Comparison of ENCODE assay signal across 19 mouse cellular contexts in genomic region chr7:112144646-112145179, GRCm38 (mm10). TPM values are rescaled to one million over a fixed set of nuclear protein-coding genes. Genes with fewer than 3 reads are reported as not detected.
A peak's percentile ranks its signal among the peaks of the same experiment; 100 is the strongest.
DNase-seq lines count a peak whose midpoint lies in the region; ATAC-seq lines count a peak whose summit lies in the region.
"Had no signal": no experiment of that assay in that cellular context is flagged by ENCODE, and none has a peak within 500 bp of the region (broad histone marks: within the 10 kb centered on the region; RNA-seq: fewer than 3 reads in every experiment).

No protein-coding gene starts in this region.

- no peak overlapping the region for H3K4me2 ChIP-seq in forebrain, embryonic 12.5 days
- no peak overlapping the region for H3K4me2 ChIP-seq in forebrain, embryonic 13.5 days
- H3K4me2 ChIP-seq in hindbrain, embryonic 12.5 days (replicated peaks) = no peak overlapping the region
- H3K4me2 ChIP-seq in hindbrain, embryonic 11.5 days (replicated peaks; ENCODE audit: low read depth, low read length) = no peak overlapping the region
- no peak overlapping the region for H3K4me2 ChIP-seq in limb, embryonic 12.5 days
- H3K4me2 ChIP-seq: heart, embryonic 15.5 days; midbrain, embryonic 11.5 days had no signal

- H3K4me1 ChIP-seq in forebrain, embryonic 12.5 days = peaks cover 24% of the 10 kb centered on the region
- H3K4me1 ChIP-seq in forebrain, embryonic 13.5 days = peaks cover 28% of the 10 kb centered on the region
- peaks cover 22% of the 10 kb centered on the region for H3K4me1 ChIP-seq in hindbrain, embryonic 12.5 days
- 0 out of 2 replicates have a peak, but pooled peaks cover 5% of the 10 kb centered on the region for H3K4me1 ChIP-seq in hindbrain, embryonic 11.5 days (replicated peaks; ENCODE audit: control insufficient read depth, insufficient read depth, low read length)
- peaks cover 30% of the 10 kb centered on the region for H3K4me1 ChIP-seq in limb, embryonic 12.5 days (replicated peaks)

- no peak for ATAC-seq in forebrain, embryonic 12.5 days (ENCODE audit: low FRiP score)
- ATAC-seq in forebrain, embryonic 13.5 days = no peak
- no peak for ATAC-seq in hindbrain, embryonic 12.5 days (ENCODE audit: low FRiP score)
- no peak for ATAC-seq in hindbrain, embryonic 11.5 days (ENCODE audit: low FRiP score)
- peak; percentile 58; the same call in 1 of the 2 replicates for ATAC-seq in limb, embryonic 12.5 days (ENCODE audit: insufficient number of reproducible peaks, insufficient read depth, low FRiP score, low TSS enrichment, low read depth)
- ATAC-seq: liver, postnatal 0 days had no signal

- H3K9me3 ChIP-seq in forebrain, embryonic 12.5 days = no peaks in the 10 kb centered on the region
- no peaks in the 10 kb centered on the region for H3K9me3 ChIP-seq in forebrain, embryonic 13.5 days (replicated peaks)
- H3K9me3 ChIP-seq in hindbrain, embryonic 12.5 days (replicated peaks) = no peaks in the 10 kb centered on the region
- no peaks in the 10 kb centered on the region for H3K9me3 ChIP-seq in hindbrain, embryonic 11.5 days (ENCODE audit: control insufficient read depth, low read length)
- H3K9me3 ChIP-seq in limb, embryonic 12.5 days = no peaks in the 10 kb centered on the region
- H3K9me3 ChIP-seq: heart, embryonic 15.5 days had no signal

- no peak overlapping the region for H3K4me3 ChIP-seq in forebrain, embryonic 12.5 days (replicated peaks)
- no peak overlapping the region for H3K4me3 ChIP-seq in forebrain, embryonic 13.5 days
- no peak overlapping the region for H3K4me3 ChIP-seq in hindbrain, embryonic 12.5 days
- no peak overlapping the region for H3K4me3 ChIP-seq in hindbrain, embryonic 11.5 days (ENCODE audit: low read depth, low read length)
- no peak overlapping the region for H3K4me3 ChIP-seq in limb, embryonic 12.5 days (replicated peaks)
- H3K4me3 ChIP-seq: heart, embryonic 15.5 days had no signal

- no peak for DNase-seq in hindbrain, embryonic 11.5 days (ENCODE audit: low spot score)
- no peak for DNase-seq in lung, postnatal 10 days
- no peak for DNase-seq in spleen, postnatal 4 days (ENCODE audit: low spot score in 2 of 2)
- no peak for DNase-seq in layer of hippocampus, adult 18-20 months (ENCODE audit: low spot score in 2 of 2)
- DNase-seq: cerebellum, adult 11 months; gastrocnemius, postnatal 14 days; kidney, adult 18-20 months; left cerebral cortex, postnatal 4 days; liver, postnatal 0 days; lung, postnatal 36 days; thymus, postnatal 4 days had no signal

- peak overlapping the region; percentile 63; the same call in 1 of the 2 replicates for H3K27ac ChIP-seq in forebrain, embryonic 12.5 days
- no peak overlapping the region for H3K27ac ChIP-seq in forebrain, embryonic 13.5 days
- H3K27ac ChIP-seq in hindbrain, embryonic 12.5 days = peak overlapping the region; percentile 48; the same call in 1 of the 2 replicates
- H3K27ac ChIP-seq in hindbrain, embryonic 11.5 days (ENCODE audit: low read depth, low read length) = no peak overlapping the region
- peak overlapping the region; percentile 86 for H3K27ac ChIP-seq in limb, embryonic 12.5 days
- H3K27ac ChIP-seq: heart, embryonic 15.5 days; hindbrain, postnatal 0 days had no signal

- no peaks in the 10 kb centered on the region for H3K27me3 ChIP-seq in forebrain, embryonic 12.5 days
- no peaks in the 10 kb centered on the region for H3K27me3 ChIP-seq in forebrain, embryonic 13.5 days
- no peaks in the 10 kb centered on the region for H3K27me3 ChIP-seq in hindbrain, embryonic 12.5 days
- H3K27me3 ChIP-seq in hindbrain, embryonic 11.5 days (ENCODE audit: control insufficient read depth, insufficient read depth, low read length) = no peaks in the 10 kb centered on the region
- no peaks in the 10 kb centered on the region for H3K27me3 ChIP-seq in limb, embryonic 12.5 days
- H3K27me3 ChIP-seq: heart, embryonic 15.5 days had no signal

- 35% methylated on average over 11 of the region's 11 CpGs for WGBS in forebrain, embryonic 12.5 days
- WGBS in forebrain, embryonic 13.5 days = 37% methylated on average over 11 of the region's 11 CpGs
- WGBS in hindbrain, embryonic 12.5 days = 55% methylated on average over 11 of the region's 11 CpGs
- WGBS in hindbrain, embryonic 11.5 days = 57% methylated on average over 11 of the region's 11 CpGs
- WGBS in limb, embryonic 12.5 days = 33% methylated on average over 11 of the region's 11 CpGs

- no peak overlapping the region for H3K9ac ChIP-seq in forebrain, embryonic 12.5 days
- H3K9ac ChIP-seq in forebrain, embryonic 13.5 days = no peak overlapping the region
- H3K9ac ChIP-seq in hindbrain, embryonic 12.5 days = no peak overlapping the region
- no peak overlapping the region for H3K9ac ChIP-seq in hindbrain, embryonic 11.5 days (ENCODE audit: low read depth, low read length)
- H3K9ac ChIP-seq in limb, embryonic 12.5 days (replicated peaks) = no peak overlapping the region
- H3K9ac ChIP-seq: heart, embryonic 15.5 days; liver, postnatal 0 days had no signal

- H3K36me3 ChIP-seq in forebrain, embryonic 12.5 days (replicated peaks) = no peaks in the 10 kb centered on the region
- H3K36me3 ChIP-seq in forebrain, embryonic 13.5 days (ENCODE audit: poor library complexity, severe bottlenecking) = no peaks in the 10 kb centered on the region
- H3K36me3 ChIP-seq in hindbrain, embryonic 12.5 days = no peaks in the 10 kb centered on the region
- no peaks in the 10 kb centered on the region for H3K36me3 ChIP-seq in hindbrain, embryonic 11.5 days (ENCODE audit: control insufficient read depth, insufficient read depth, low read length)
- H3K36me3 ChIP-seq in limb, embryonic 12.5 days = no peaks in the 10 kb centered on the region
- H3K36me3 ChIP-seq: heart, embryonic 15.5 days had no signal

RNA-seq across cellular contexts. Expression of gene Dkk3, which starts 14.1 kb away (rescaled TPM):
- 21.5 and 28.7 TPM in 2 replicates for polyA plus RNA-seq in forebrain, embryonic 12.5 days (2016; fragmentation: Nextera tagmentation; extraction: Ambion mirVana)
- polyA plus RNA-seq in forebrain, embryonic 13.5 days (2015; fragmentation: Nextera tagmentation; extraction: Ambion mirVana) = 16.0 and 27.5 TPM in 2 replicates
- 25.3 and 30.2 TPM in 2 replicates for polyA plus RNA-seq in hindbrain, embryonic 12.5 days (2016; fragmentation: Nextera tagmentation; extraction: Ambion mirVana)
- polyA plus RNA-seq in hindbrain, embryonic 11.5 days (2014; fragmentation: Nextera tagmentation; extraction: Ambion mirVana) = 10.6 and 12.2 TPM in 2 replicates
- 13.3 and 14.1 TPM in 2 replicates for polyA plus RNA-seq in limb, embryonic 12.5 days (2016; fragmentation: Nextera tagmentation; extraction: Ambion mirVana)
- 100 to 1,000 TPM; 283 to 293 TPM for total RNA-seq in layer of hippocampus, adult 18-20 months (2021)
- total RNA-seq: neutrophil, adult 5-6 weeks had no signal

Comparison
In these comparisons a context has a peak if more than half of its experiments do, and no peak if none do; other contexts are left out.
1. H3K27ac ChIP-seq: peak in forebrain, embryonic 12.5 days (single experiment), hindbrain, embryonic 12.5 days (single experiment) and limb, embryonic 12.5 days (single experiment); none in forebrain, embryonic 13.5 days (single experiment) and hindbrain, embryonic 11.5 days (single experiment).